Mouse (Mus musculus): ENCODE results near the gene Smdt1.

DNA sequence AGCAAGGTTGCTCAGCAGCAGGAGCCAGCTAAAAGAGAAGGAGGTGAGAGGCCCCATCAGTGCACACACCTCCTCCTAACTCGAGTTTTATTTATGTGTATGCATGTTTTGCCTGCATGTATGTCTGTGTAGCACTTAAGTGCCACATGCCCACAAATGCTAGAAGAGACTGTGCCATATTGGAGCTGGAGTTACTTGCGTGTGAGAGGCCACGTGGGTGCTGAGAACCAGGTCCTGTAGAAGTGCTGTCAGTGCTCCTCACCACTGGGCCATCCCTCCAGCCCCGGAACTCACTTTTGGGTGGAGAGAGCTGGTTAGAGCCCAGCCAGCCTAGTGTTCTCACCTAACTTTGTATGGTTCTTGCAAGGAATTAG lies 8.5 kb downstream of the Smdt1 start:
- TF ChIP-seq CTCF (IDR thresholded peaks at IDR 0.05; ENCODE audit: borderline replicate concordance, control insufficient read depth, extremely low read depth, insufficient read depth, low read length, poor library complexity) (no peak), POLR2A (IDR thresholded peaks at IDR 0.05; ENCODE audit: control insufficient read depth, extremely low read depth, insufficient read depth, low read length, poor library complexity) (no peak)

All from thymus, adult 2 months (tissue).